Mouse (Mus musculus) adrenal gland, adult 2 months (tissue): ENCODE results near the gene Pde6d. TPM values are rescaled to one million over a fixed set of nuclear protein-coding genes. Genes with fewer than 3 reads are reported as not detected.
"Not testable (repeated sequence)": the region's sequence is repeated elsewhere in the genome, so short reads cannot be mapped to it uniquely, and the experiment has no call there.

Experiments used
- DNase-seq: peaks from one replicate; pipeline ENCODE4 v3.0.0; 2021
- polyA plus RNA-seq: library from polyadenylated mRNA; depleted of rRNA; stranded (reverse); fragments of >200 nt; gene quantifications from 2 replicates; pipeline ENCODE4 v1.2.3, GENCODE M21; 2012
- total RNA-seq, 2 experiments: library from RNA; stranded (reverse); gene quantifications; 2 replicates each; pipeline ENCODE4 v1.2.3; 2021

Pde6d gene
- total and polyA plus RNA-seq, 3 experiments = 10.2 to 39.5 (median 29.3) TPM

DNA sequence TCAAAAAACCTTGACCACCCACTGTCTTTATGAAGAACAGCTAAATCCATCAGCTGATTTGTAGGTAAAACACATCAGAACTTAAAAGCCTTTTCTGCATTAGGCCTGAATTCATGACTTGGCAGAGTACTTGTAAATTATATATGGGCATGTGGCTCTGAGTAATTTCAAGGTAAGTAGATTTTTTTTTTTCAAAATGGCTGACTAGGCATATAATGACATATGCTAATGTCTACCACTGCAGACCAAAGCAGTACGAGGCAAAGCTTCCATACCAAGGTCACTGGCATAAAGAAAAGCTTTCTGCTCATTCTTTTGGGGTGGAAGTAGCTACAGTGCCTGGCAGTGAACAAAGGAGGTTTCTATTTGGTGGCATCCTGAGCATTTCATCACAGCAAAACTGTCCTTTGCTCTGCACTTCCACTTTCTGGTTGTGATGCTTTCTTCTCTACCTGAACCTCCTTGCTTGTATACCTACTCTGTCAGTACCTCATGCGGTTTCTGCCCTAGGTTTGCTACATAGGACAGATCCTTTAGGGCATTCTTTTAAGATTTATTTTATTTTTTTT lies 13.1 kb downstream of the Pde6d start:
- no peak for DNase-seq

GRCm38 (mm10) chr1:86568409-86568808 lies 14.0 kb downstream of the Pde6d start:
- DNase-seq = no peak

DNA sequence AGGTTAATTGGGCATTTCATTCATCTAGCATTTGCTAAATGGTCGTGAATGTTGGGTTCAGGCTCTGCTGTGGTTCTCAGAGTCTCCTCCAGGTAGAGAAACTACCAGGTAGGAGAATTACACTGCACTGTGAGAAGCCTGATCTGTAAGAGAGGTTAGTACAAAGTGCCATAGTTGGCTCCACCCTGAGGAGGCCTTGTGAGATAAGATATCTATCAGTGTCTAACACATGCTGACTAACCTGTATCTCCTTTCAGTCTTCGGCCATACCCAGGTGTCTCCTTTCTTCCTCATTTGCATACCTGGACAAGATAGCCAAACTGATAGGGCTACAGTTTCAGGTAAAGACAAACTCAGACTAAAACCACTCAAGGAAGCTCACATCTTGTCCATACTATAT lies 19.8 kb downstream of the Pde6d start:
- DNase-seq = no peak

GRCm38 (mm10) chr1:86559232-86559631 lies 23.2 kb downstream of the Pde6d start:
- DNase-seq = no peak

GRCm38 (mm10) chr1:86557872-86558271 lies 24.6 kb downstream of the Pde6d start:
- no peak for DNase-seq

DNA sequence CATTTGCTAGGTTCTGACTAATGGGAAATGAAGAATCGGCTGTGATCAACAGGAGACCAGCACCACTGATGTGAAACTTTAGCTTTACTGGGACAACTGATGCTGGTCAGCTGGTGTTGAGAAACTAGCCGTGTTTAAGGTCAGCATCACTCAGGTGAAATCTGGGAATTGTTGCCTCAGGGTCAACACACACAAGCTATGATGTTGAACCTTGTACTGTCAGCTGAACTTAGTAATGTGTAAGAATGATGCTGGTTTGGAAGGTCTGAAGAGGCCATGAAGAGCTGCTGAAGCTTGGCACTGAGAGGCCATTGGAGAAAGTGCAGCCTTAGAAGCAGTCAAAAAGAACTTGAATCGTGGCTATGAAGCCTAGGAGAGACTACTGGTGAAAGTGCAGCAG lies 26.8 kb downstream of the Pde6d start:
- no peak for DNase-seq

DNA sequence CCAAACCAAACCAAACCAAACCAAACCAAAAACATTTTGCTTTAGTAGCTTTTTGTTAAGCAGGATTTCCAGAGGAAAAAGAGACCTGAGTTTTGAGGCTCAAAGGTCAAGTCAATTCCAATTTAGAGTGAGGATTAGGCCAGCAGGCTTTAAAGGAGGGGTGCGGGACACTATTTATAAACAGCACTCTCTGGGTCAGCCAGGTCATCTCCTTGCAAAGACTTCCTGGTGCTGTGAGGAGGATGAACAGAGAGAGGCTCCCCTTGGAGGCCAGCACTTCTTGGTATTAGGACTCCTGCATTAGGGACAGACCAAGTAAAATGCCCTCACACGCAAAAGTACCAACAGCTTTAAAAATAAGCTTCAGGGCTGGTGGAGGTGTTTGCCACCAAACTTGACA lies 30.6 kb downstream of the Pde6d start:
- no peak for DNase-seq

DNA sequence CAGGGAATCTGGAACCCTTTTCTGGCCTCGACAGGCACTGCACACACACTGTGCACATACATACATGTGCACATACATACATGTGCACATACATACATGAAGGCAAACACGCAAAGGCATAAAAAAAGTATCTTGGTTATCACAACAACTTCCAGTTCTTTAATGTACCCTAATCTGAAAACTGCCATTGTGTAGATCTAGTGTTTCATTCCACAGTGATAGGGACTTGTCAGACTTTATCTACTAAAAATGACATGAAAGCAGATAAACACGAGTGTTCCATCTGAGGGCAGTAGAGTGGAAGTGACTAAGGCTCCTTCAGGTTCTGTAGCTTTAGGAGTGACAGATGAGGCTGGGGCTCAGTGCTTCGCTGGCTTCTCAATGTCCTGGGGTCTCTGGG lies 31.1 kb downstream of the Pde6d start:
- no peak for DNase-seq

GRCm38 (mm10) chr1:86546797-86547196 lies 35.6 kb downstream of the Pde6d start:
- no peak for DNase-seq

GRCm38 (mm10) chr1:86542584-86542983 lies 39.8 kb downstream of the Pde6d start:
- DNase-seq = no peak

GRCm38 (mm10) chr1:86539583-86539982 lies 42.8 kb downstream of the Pde6d start:
- not testable (repeated sequence) for DNase-seq

- DNase-seq = no peak
These were observed 44.0 kb downstream of the Pde6d start for GRCm38 (mm10) chr1:86538383-86538782.

GRCm38 (mm10) chr1:86533411-86534130 lies 48.9 kb downstream of the Pde6d start:
- DNase-seq = no peak

GRCm38 (mm10) chr1:86532362-86533051 lies 49.9 kb downstream of the Pde6d start:
- DNase-seq = peak; percentile 92

GRCm38 (mm10) chr1:86531547-86532321 lies 50.7 kb downstream of the Pde6d start:
- DNase-seq = no peak

DNA sequence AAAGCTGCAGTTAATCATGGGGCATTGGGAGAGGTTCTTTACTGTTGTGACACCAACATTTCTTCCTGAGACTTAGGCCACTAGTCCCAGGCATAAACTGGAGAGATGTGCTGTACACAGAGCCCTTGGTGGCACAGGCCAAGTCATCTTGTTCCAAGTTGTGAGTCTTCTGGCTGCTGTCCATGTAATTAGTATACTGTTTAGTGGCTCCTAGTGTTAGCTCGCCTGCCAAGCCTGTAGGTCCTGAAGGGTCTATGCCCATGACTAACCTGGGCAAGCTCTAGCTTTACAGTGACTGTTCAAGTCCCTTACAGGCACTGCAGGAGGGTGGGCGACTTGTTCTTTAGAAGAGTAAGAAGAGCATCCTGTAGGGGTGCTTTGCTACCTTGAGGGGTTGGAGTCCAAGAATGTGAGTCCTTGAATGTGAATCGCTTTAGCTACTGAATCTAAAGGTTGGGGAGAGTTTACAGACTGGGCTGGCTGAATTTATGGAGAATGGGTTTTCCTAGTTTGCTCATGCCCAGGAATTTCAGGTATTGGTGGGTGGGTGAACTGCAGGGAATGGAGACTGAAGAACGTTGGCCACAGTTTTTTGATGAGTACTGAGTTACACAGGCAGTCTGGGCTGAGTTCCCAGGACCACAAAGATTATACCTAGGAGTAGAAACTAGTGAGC lies 51.4 kb downstream of the Pde6d start:
- no peak for DNase-seq

DNA sequence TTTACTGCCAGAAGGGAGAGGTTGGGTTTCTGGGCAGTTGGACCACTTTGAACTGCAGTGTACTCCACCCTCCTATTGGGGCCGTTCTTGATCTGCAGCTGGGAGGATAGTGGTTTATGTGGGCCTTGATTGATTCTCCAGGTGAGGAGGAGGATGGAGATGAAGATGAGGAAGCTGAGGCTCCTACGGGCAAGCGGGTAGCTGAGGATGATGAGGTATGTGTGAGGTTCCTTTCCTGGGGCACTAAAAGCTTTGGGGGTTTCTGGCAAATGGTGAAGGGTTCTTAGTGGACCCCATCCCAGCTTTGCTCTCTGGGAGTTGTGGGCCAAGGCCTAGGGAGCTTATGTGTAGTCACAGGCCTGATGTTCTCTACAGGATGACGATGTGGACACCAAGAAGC lies 52.8 kb downstream of the Pde6d start:
- DNase-seq = no peak

GRCm38 (mm10) chr1:86528571-86529180 lies 53.8 kb downstream of the Pde6d start:
- DNase-seq = peak; percentile 68

DNA sequence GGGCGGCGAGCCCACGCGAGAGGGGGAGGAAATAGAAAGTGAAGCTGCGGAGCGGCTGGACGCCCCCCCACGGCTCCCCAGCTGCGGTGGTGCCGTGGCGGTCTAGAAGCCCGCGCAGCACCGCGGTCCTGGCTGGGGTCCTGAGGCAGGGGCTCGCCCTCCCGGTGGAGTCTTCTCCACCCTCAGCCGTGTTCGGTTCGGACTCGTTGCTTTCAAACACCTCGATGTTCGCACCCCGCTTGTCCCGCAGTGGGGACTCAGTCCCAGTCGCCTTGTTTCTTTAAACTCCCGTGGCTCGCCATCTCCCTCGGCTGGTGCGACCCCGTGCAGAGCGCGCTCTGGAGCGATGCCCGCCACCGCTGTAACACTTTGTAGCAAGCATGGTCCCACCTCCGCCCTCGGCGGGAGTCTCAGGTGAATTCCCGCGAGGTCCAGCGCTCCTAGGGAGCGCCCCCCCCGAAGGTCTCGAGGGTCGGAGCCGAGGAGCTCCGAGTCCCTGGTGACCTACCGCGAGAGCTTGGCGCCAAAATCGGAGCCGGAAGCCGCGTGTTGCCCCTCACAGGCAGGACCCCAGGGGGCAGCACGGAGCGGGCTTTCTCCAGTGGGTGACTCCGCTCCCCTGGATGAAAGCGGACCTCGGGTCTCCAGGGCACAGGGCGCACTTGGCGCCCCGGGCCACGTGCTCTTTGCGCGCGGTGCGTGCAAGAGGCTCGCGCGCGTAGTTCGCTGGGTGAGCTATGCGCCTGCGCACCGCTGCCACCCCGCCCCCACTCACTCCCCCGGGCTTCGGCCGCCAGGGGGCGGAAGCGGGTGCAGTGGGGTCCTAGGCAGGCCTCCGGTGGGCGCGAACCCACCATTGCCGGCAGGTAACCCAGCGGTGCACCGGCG lies 54.6 kb downstream of the Pde6d start:
- peak; percentile 95 for DNase-seq

DNA sequence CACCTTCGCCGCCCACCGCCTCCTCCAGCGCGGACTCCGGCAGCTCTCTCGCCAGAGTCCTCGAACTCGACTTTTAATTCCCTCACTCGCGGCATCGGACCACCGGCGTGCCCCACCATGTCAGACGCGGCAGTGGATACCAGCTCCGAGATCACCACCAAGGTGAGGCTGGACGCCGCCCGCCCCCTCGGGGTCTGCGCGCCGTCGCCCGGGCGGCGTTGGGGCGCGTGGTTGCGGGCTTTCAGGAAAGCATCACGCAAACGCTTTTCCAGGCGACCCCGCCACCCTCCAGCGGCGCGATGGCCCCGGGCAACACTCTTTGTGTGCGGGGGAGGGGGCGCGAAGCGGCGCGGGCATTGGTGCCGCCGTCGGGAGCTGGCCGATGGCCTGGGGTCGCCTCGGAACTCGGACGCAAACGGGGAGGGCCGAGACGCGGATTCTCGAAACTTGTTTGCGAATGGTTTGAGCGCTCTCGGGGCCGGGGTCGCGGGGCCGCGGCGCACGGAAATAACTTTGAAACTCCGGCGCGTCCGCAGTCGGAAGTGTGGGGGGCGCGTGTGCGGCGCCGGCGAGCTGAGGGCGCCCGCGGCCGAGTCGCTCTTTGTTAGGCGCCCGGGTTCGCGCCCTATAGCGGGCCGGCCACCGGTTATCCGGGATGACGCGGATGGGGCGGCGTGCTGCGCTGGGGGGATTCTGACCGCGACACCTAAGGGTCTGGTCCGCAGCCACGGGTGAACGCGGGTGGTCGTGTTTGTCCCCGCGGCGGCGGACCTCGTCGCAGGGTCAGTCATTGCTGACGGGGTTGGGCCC lies 55.4 kb downstream of the Pde6d start:
- peak; percentile 69 for DNase-seq
